Mouse (Mus musculus) E14TG2a.4 (cell line): ENCODE data around the gene Gtdc1.

Experiments
- CTCF ChIP-seq: conservative IDR thresholded peaks from 2 replicates; pipeline ENCODE4 v1.5.1; 2014; ENCODE audit warnings: low read length
- NANOG ChIP-seq: IDR thresholded peaks from 2 replicates; pipeline ENCODE4 v1.6.1; 2014; ENCODE audit warnings: borderline replicate concordance, low read length, mixed read lengths

- TF ChIP-seq CTCF (no peak), NANOG (no peak)
These were observed 384.7 kb downstream of the Gtdc1 start for GRCm38 (mm10) chr2:44542775-44543174.
